Mouse (Mus musculus): ENCODE data around the gene H2al1e.
A peak's percentile ranks its signal among the peaks of the same experiment; 100 is the strongest.
"Not testable (repeated sequence)": the region's sequence is repeated elsewhere in the genome, so short reads cannot be mapped to it uniquely, and the experiment has no call there.

The H2al1e gene

DNA sequence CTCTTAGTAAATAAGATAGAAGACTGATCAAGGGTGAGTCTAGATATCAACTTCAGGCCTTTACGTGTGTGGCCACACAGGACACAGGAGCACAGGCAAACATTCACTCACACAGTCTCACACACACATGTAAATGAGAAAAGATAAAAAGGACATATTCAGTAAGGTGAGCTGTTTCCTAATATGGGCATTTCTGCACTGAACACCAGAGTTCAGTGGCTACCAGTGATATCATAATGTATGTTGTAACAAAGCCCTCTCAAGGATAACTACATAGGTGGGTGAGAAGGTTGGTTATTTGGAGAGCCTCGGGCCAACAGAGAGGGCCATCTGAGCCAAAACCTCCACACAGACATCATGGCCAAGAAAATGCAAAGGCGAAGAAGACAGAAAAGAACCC lies at the start of gene H2al1e:
Gene H2al1e (plus strand): TSS at position 301 of the 400 bp plus-strand sequence.
- not testable (repeated sequence) for DNase-seq (ENCODE audit: low read depth, low spot score)

DNA sequence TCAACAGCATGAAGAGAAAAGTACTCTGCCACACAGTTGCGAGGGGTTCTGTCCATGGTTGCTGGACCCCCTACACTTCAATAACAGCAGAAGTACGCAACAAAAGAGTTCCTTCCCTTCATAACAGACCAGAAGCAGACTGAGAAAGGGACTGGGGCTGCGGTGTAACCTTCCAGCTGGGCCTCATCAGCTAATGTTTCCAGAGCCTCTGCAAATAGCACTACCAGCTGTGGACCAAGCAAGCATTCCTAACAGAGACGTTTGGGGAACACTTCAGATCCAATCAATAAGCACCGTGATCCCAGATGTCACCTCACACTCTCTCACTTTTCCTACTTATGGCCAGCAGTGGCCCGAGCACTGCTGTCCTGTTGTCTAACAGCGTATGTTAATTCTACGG lies 46.8 kb upstream of the H2al1e start:
- no peak for DNase-seq (ENCODE audit: low read depth, low spot score)

GRCm38 (mm10) chrX:11267791-11268190 lies 43.9 kb upstream of the H2al1e start:
- no peak for DNase-seq (ENCODE audit: low read depth, low spot score)

GRCm38 (mm10) chrX:11269074-11269473 lies 42.7 kb upstream of the H2al1e start:
- DNase-seq (ENCODE audit: low read depth, low spot score): no peak

- no peak for DNase-seq (ENCODE audit: low read depth, low spot score)
These were observed 38.5 kb upstream of the H2al1e start for GRCm38 (mm10) chrX:11273190-11273589.

GRCm38 (mm10) chrX:11277083-11277482 lies 34.7 kb upstream of the H2al1e start:
- no peak for DNase-seq (ENCODE audit: low read depth, low spot score)

GRCm38 (mm10) chrX:11280741-11281140 lies 31.0 kb upstream of the H2al1e start:
- DNase-seq (ENCODE audit: low read depth, low spot score): no peak

GRCm38 (mm10) chrX:11288306-11288882 lies 23.3 kb upstream of the H2al1e start:
- DNase-seq (ENCODE audit: low read depth, low spot score): no peak

GRCm38 (mm10) chrX:11289244-11289643 lies 22.5 kb upstream of the H2al1e start:
- DNase-seq (ENCODE audit: low read depth, low spot score): peak; percentile 2

- not testable (repeated sequence) for DNase-seq (ENCODE audit: low read depth, low spot score)
These were observed 12.8 kb upstream of the H2al1e start, which contains the start of gene H2al1a for GRCm38 (mm10) chrX:11298957-11299356. TSS of gene H2al1a (plus strand) at chrX:11299257.

DNA sequence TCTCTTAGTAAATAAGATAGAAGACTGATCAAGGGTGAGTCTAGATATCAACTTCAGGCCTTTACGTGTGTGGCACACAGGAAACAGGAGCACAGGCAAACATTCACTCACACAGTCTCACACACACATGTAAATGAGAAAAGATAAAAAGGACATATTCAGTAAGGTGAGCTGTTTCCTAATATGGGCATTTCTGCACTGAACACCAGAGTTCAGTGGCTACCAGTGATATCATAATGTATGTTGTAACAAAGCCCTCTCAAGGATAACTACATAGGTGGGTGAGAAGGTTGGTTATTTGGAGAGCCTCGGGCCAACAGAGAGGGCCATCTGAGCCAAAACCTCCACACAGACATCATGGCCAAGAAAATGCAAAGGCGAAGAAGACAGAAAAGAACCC lies 9.6 kb upstream of the H2al1e start, which contains the start of gene H2al1b:
Gene H2al1b (plus strand): TSS at position 301 of the 400 bp plus-strand sequence.
- DNase-seq (ENCODE audit: low read depth, low spot score): not testable (repeated sequence)

DNA sequence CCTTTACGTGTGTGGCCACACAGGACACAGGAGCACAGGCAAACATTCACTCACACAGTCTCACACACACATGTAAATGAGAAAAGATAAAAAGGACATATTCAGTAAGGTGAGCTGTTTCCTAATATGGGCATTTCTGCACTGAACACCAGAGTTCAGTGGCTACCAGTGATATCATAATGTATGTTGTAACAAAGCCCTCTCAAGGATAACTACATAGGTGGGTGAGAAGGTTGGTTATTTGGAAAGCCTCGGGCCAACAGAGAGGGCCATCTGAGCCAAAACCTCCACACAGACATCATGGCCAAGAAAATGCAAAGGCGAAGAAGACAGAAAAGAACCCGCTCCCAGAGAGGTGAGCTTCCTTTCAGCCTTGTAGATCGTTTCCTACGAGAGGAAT lies 6.4 kb upstream of the H2al1e start, which contains the start of gene H2al1c:
Gene H2al1c (plus strand): TSS at position 301 of the 400 bp plus-strand sequence.
- not testable (repeated sequence) for DNase-seq (ENCODE audit: low read depth, low spot score)

- DNase-seq (ENCODE audit: low read depth, low spot score): not testable (repeated sequence)
These were observed 3.2 kb upstream of the H2al1e start, which contains the start of gene H2al1d for GRCm38 (mm10) chrX:11308524-11308923. TSS of gene H2al1d (plus strand) at chrX:11308824.

DNA sequence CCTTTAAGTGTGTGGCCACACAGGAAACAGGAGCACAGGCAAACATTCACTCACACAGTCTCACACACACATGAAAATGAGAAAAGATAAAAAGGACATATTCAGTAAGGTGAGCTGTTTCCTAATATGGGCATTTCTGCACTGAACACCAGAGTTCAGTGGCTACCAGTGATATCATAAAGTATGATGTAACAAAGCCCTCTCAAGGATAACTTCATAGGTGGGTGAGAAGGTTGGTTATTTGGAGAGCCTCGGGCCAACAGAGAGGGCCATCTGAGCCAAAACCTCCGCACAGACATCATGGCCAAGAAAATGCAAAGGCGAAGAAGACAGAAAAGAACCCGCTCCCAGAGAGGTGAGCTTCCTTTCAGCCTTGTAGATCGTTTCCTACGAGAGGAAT lies 3.1 kb downstream of the H2al1e start, which contains the start of gene H2al1f:
Gene H2al1f (plus strand): TSS at position 301 of the 400 bp plus-strand sequence.
- not testable (repeated sequence) for DNase-seq (ENCODE audit: low read depth, low spot score)

DNA sequence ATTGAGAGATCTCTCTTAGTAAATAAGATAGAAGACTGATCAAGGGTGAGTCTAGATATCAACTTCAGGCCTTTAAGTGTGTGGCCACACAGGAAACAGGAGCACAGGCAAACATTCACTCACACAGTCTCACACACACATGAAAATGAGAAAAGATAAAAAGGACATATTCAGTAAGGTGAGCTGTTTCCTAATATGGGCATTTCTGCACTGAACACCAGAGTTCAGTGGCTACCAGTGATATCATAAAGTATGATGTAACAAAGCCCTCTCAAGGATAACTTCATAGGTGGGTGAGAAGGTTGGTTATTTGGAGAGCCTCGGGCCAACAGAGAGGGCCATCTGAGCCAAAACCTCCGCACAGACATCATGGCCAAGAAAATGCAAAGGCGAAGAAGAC lies 6.2 kb downstream of the H2al1e start, which contains the start of gene H2al1g:
Gene H2al1g (plus strand): TSS at position 301 of the 400 bp plus-strand sequence.
- not testable (repeated sequence) for DNase-seq (ENCODE audit: low read depth, low spot score)

DNA sequence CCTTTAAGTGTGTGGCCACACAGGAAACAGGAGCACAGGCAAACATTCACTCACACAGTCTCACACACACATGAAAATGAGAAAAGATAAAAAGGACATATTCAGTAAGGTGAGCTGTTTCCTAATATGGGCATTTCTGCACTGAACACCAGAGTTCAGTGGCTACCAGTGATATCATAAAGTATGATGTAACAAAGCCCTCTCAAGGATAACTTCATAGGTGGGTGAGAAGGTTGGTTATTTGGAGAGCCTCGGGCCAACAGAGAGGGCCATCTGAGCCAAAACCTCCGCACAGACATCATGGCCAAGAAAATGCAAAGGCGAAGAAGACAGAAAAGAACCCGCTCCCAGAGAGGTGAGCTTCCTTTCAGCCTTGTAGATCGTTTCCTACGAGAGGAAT lies 9.5 kb downstream of the H2al1e start, which contains the start of gene H2al1h:
Gene H2al1h (plus strand): TSS at position 301 of the 400 bp plus-strand sequence.
- not testable (repeated sequence) for DNase-seq (ENCODE audit: low read depth, low spot score)

- DNase-seq (ENCODE audit: low read depth, low spot score): not testable (repeated sequence)
These were observed 12.6 kb downstream of the H2al1e start, which contains the start of gene H2al1i for GRCm38 (mm10) chrX:11324359-11324758. TSS of gene H2al1i (plus strand) at chrX:11324659.

DNA sequence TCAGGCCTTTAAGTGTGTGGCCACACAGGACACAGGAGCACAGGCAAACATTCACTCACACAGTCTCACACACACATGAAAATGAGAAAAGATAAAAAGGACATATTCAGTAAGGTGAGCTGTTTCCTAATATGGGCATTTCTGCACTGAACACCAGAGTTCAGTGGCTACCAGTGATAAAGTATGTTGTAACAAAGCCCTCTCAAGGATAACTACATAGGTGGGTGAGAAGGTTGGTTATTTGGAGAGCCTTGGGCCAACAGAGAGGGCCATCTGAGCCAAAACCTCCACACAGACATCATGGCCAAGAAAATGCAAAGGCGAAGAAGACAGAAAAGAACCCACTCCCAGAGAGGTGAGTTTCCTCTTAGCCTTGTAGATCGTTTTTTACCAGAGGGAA lies 15.8 kb downstream of the H2al1e start, which contains the start of gene H2al1j:
Gene H2al1j (plus strand): TSS at position 301 of the 400 bp plus-strand sequence.
- DNase-seq (ENCODE audit: low read depth, low spot score): not testable (repeated sequence)

GRCm38 (mm10) chrX:11345762-11346161 lies 34.0 kb downstream of the H2al1e start:
- DNase-seq (ENCODE audit: low read depth, low spot score): no peak

GRCm38 (mm10) chrX:11346756-11347155 lies 35.0 kb downstream of the H2al1e start:
- DNase-seq (ENCODE audit: low read depth, low spot score): no peak

- no peak for DNase-seq (ENCODE audit: low read depth, low spot score)
These were observed 49.1 kb downstream of the H2al1e start for GRCm38 (mm10) chrX:11360823-11361222.

- DNase-seq (ENCODE audit: low read depth, low spot score): peak; percentile 33
These were observed 49.5 kb downstream of the H2al1e start for GRCm38 (mm10) chrX:11361261-11361660.
